Mouse (Mus musculus) adipose tissue, adult 10 weeks (tissue): ENCODE data around the gene Ube2q2. TPM values are rescaled to one million over a fixed set of nuclear protein-coding genes. Genes with fewer than 3 reads are reported as not detected.

ENCODE experiments used
- polyA plus RNA-seq: library from polyadenylated mRNA; stranded (reverse); fragments of 350-450 nt; fragmentation: Illumina TruSeq; extraction: RNeasy Lipid Tissue Mini Kit (QIAGEN cat#74804); gene quantifications from one replicate; pipeline ENCODE4 v1.2.3, GENCODE M21; 2014; ENCODE audit warnings: low read depth, low replicate concordance

Ube2q2 gene
- polyA plus RNA-seq, result 44.8 TPM

DNA sequence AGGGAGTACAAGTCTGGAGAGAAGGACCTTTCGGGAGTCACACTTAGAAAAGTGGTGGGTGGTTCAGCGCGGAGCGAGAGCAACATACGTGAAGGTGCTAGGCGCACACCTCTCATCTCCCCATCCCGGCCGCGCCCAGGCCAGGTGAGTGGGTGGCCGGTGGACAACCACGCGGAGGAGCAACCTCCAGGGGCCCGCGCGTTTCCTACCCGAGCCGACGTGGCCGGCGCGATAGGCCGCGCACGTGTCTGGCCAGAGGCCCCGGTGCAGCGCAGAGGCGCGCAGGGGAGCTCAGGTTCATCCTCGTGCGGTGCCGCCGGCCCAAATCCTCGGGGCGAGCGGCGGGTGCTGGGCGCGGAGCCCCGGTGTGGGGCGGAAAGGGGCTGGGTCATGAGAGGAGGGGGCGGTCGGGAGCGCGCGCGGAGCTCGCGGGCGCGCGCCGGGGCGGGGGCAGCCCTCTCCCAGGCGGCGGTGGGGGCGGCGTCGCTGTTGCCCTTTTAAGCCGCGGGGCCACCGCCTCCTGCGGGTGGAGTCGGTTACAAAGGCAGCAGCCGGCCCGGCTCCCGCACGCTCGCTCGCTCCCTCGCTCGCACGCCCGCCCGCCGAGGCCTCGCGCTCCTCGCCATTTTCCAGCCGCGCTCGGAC is at the start of gene Ube2q2:
Gene Ube2q2 (plus strand): TSS at position 1 of the 645 bp plus-strand sequence.

DNA sequence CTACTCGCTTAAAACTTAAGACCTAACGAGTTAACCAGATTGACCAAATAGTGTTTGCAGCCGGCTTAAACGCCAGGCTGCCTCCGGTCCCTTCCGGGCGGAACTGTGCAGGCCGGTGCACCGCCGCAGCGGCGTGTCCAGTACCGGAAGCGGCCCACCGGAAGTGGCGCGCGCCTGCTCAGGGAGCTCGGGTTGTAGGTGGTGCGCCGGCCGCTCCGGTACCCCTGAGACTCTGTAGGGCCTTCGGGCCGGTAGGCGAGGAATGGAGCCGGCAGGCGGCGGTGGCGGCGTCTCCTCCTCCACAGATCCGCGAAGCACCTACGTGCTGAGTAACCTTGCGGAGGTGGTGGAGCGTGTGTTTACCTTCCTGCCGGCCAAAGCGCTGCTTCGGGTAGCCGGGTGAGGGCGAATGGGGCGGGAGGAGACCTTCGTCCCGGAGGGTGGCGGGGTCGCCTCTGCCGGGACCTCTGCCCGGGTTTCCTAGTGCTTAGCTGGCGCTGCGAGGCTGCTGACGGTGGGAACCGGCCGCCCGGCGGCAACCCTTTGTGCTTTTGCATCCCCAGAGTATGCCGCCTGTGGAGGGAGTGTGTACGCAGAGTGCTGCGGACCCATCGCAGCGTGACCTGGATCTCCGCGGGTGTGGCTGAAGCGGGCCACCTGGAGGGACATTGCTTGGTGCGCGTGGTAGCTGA is 60.3 kb downstream of the Ube2q2 start, which contains the start of gene Fbxo22:
Gene Fbxo22 (plus strand): TSS at position 136 of the 692 bp plus-strand sequence.

Other genes starting within 250 kb of the Ube2q2 start
- gene Hykk, start 231.6 kb upstream of the Ube2q2 start, polyA plus RNA-seq, result 3.2 TPM
- gene Psma4, start 198.1 kb upstream of the Ube2q2 start, polyA plus RNA-seq, result 138 TPM
- gene AY074887, start 197.9 kb upstream of the Ube2q2 start, polyA plus RNA-seq, result not detected
- 0.43 TPM for gene Chrna5, start 168.0 kb upstream of the Ube2q2 start, polyA plus RNA-seq
- gene Chrna3, start 122.3 kb upstream of the Ube2q2 start, polyA plus RNA-seq, result not detected
- gene Chrnb4, start 100.1 kb upstream of the Ube2q2 start, polyA plus RNA-seq, result not detected
- gene Fbxo22, start 60.1 kb downstream of the Ube2q2 start, polyA plus RNA-seq, result 36.1 TPM
- gene Nrg4, start 178.0 kb downstream of the Ube2q2 start, polyA plus RNA-seq, result 20.2 TPM
- gene Tmem266, start 178.1 kb downstream of the Ube2q2 start, polyA plus RNA-seq, result 0.82 TPM